Mouse (Mus musculus): ENCODE measurements around the gene Dip2c.

Dip2c gene

GRCm38 (mm10) chr13:9674126-9674525, 397.8 kb downstream of the Dip2c start:
- DNase-seq (ENCODE audit: low spot score): no peak

DNA sequence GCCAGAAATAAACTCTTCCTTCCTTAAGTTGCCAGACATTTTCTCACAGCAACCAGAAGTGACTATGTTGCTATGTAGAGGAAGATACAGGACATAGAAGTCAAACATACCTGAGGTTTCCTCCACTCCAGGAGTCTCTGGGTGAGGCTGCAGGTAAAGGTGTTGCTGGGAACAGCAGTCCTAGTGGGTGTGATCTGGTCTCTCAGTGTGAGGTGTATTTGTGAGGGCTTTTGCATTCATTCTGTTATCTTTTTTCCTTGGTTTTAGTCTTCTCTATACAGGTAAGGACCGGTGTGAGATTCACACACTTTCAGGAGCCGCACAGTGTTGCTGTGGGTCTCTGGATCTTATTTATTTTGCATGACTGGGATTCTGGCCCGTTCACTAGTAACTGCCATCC, 405.2 kb downstream of the Dip2c start:
- no peak for DNase-seq (ENCODE audit: low spot score)

DNA sequence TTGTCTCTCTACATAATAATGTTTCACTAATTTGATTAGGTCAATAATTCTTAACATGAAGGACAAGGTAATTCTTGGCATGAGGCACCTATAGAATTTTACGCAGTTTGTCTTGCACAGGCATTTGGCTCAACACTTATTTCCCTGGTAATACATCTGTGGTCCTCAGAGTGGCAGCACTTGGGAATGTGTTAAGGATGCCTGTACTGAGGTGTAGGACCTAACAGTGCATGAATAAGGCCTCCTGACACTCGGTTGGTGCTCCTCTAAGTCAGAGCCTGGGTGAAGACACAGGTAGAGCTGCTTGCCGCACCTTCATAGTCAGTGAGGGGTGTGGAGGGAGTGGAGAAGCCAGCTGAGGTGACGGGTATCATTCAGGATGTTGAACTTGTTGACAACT, 407.0 kb downstream of the Dip2c start:
- no peak for DNase-seq (ENCODE audit: low spot score)

- no peak for DNase-seq (ENCODE audit: low spot score)
These were observed 408.0 kb downstream of the Dip2c start for GRCm38 (mm10) chr13:9684153-9684923.

DNA sequence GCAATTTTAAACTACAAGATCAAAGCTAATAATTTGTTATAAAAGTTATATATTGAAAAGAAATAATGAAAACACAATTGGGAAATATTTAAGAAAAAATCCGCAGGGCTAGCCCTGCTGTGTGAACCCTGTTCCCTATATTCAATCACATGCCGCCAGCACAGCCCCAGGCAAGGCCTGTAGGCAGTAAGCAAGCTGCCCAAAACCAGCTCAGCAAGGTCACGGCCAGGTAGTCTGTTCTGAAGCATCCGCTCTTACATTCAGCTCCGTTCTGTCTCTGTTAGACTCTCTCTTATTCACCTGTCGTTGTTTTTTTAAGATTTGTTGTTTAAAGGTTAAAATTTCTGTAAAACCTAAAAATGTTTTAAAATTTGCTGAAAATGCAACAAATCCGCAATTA, 409.9 kb downstream of the Dip2c start:
- DNase-seq (ENCODE audit: low spot score): no peak

DNA sequence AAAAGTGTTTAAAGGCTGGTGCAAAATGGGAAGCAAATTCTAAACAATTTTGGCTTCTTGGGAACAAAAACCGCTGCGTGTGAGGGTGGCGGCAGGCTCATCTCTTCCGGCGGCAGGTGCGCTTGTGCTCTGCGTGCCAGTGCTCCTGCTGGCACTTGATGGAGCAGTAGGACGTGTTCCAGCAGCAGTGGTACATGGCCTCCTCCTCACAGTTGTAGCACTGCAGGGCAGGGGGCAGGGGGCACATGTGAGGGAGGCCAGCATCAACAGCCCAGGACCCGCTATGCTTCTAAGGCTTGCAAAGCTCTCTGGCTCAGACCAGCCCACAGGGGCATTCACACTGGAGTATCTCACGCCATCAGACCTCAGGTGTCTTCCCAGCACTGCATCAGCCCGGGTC, 410.4 kb downstream of the Dip2c start:
- DNase-seq (ENCODE audit: low spot score): no peak

- DNase-seq (ENCODE audit: low spot score): no peak
These were observed 413.0 kb downstream of the Dip2c start for GRCm38 (mm10) chr13:9689366-9689765.

DNA sequence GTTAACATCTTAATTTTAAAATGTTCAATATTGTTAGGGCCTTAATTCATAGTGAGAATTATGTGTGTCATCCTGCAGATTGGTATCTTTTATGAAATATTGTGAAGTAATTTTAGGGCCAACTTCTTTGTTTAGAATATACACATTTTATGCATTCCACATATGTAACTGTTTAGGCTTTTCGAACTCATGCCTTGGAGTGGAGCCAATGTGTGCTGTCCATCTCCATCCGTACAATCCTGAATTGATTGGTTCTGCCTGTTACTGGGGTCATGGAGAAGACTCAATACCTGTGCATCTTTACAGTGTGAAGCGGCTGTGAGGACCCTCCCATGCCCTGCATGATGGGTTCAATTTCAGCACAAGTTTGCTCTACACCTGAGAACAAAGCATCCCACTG, 416.5 kb downstream of the Dip2c start:
- no peak for DNase-seq (ENCODE audit: low spot score)

GRCm38 (mm10) chr13:9694651-9695050, 418.3 kb downstream of the Dip2c start:
- DNase-seq (ENCODE audit: low spot score): no peak

DNA sequence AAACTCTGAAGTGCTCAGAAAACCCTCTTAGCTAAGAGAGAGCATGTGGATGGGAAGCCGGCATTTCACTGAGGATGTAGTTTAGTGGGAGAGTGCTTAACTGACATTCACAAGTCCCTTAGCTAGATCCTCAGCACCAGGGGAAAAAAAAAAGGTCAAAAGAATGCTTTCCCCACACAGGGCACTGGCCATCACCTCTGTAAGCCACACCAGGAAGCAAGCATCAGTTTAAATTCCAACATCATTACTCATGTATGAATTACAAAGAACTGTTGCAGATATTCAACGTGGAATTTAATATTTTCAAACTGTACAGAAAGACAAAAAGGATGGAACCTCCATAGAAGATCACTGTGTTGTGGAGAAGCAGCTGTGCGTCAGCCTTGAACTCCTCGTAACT, 419.1 kb downstream of the Dip2c start:
- DNase-seq (ENCODE audit: low spot score): no peak

- DNase-seq (ENCODE audit: low spot score): no peak
These were observed 419.5 kb downstream of the Dip2c start for GRCm38 (mm10) chr13:9695809-9696208.

DNA sequence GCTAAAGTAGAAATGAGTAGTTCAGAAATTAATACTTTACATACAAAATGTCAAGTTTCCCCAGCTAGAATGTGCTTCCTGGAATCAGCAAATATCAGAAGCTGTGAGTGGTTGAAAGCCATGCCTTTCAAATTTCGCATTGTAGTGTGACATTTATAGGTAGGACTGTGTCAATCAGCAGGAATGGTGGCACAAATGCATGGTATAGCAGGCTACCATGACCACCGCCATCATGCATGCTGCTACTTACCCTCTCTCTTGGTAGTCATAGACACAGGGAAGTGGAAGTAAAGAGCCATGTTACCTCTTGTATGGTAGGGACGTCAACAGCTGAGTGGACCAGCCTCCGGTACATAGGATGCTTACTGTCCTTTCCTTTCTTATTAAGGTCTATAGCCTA, 421.0 kb downstream of the Dip2c start:
- no peak for DNase-seq (ENCODE audit: low spot score)

GRCm38 (mm10) chr13:9702615-9703235, 426.4 kb downstream of the Dip2c start:
- no peak for DNase-seq (ENCODE audit: low spot score)

DNA sequence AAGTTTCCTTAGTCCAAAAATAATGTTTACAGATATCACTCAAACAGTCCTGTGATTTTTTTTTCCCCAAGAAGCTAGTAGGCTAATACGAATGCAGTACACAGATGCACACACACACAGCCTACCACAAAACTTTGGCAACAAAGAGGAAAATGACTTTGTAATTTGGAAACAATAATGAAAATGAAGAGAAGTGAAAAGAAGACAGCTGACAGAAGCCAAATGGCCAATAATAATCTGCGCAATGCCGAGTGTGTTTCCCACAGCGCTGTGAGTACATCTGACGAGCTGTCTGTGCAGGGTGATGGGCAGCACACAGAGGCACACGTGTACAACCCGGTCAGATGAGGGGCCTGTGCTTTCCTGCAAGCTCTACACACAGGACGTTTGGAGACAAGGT, 430.4 kb downstream of the Dip2c start:
- no peak for DNase-seq (ENCODE audit: low spot score)

- no peak for DNase-seq (ENCODE audit: low spot score)
These were observed 432.3 kb downstream of the Dip2c start for GRCm38 (mm10) chr13:9708433-9709240.

DNA sequence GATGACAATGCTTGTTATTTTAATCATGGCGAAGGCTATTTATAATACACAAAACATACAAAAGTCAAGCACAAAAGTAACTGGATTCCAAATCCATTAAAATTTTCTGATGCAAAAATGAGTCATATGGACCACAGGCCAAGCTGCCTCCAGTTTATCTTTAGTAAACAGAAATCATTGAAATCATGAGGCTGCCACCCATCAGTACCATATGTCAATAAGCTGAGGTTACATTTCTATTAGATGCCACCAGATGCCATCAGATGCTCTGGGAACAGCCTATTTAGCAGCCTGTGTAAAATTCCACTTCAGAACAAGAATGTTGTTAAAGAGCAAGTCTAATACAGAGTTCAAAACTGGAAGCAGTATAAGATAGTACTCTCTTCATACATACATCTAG, 436.1 kb downstream of the Dip2c start:
- DNase-seq (ENCODE audit: low spot score): no peak

DNA sequence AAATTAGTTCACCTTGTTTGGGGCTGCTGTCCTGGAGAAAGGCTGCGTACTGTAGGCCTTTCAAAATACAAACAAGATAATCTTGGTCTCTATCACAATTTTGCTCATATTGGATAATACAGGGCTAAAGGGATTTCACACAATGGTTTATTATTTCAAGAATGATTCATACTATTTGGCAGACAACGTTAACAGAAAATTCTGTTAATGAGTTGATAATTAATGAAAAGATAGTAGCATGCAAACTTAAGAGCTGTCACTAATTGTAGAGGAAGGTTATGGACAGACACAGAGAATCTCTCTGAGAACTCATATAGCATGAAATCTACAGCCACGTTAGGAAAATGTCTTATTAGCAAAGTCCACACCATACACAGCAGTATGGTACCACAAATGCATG, 436.6 kb downstream of the Dip2c start:
- DNase-seq (ENCODE audit: low spot score): no peak

- DNase-seq (ENCODE audit: low spot score): no peak
These were observed 437.3 kb downstream of the Dip2c start for GRCm38 (mm10) chr13:9713462-9714134.

- no peak for DNase-seq (ENCODE audit: low spot score)
These were observed 438.9 kb downstream of the Dip2c start for GRCm38 (mm10) chr13:9715224-9715623.

Measured in urinary bladder, postnatal 14 days (tissue).